Mouse (Mus musculus): Measurements from ENCODE around the gene Ndc1. TPM values are rescaled to one million over a fixed set of nuclear protein-coding genes. Genes with fewer than 3 reads are reported as not detected.
"Not testable (repeated sequence)": the region's sequence is repeated elsewhere in the genome, so short reads cannot be mapped to it uniquely, and the experiment has no call there.

The Ndc1 gene
- polyA plus RNA-seq, 1 experiment, result 77.2 TPM

DNA sequence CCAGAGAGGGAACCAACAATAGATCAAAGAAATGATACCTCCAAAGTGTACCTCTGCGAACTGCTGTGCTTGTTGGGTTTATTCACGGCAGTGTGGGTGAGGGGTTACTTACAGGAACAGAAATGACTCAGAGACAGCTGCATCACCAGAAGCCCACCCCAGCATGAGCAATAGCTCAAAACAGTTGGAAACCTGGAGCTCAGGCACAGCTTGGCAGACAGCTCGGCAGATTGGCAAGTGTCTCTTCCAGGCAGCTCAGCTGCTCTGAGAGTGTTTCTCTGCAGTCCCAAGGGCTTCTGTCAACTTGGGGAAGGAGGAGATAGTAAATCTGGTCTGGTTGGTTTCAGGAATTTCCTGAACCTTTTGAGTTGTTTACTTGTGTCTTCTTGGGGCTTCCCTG is 9.1 kb upstream of the Ndc1 start:
- TF ChIP-seq CTCF (IDR thresholded peaks at IDR 0.05; ENCODE audit: low read depth, low read length) (no peak), EP300 (IDR thresholded peaks at IDR 0.05; ENCODE audit: insufficient read depth, low read depth, low read length) (no peak), POLR2A (IDR thresholded peaks at IDR 0.05; ENCODE audit: insufficient read depth, low read length) (no peak)

DNA sequence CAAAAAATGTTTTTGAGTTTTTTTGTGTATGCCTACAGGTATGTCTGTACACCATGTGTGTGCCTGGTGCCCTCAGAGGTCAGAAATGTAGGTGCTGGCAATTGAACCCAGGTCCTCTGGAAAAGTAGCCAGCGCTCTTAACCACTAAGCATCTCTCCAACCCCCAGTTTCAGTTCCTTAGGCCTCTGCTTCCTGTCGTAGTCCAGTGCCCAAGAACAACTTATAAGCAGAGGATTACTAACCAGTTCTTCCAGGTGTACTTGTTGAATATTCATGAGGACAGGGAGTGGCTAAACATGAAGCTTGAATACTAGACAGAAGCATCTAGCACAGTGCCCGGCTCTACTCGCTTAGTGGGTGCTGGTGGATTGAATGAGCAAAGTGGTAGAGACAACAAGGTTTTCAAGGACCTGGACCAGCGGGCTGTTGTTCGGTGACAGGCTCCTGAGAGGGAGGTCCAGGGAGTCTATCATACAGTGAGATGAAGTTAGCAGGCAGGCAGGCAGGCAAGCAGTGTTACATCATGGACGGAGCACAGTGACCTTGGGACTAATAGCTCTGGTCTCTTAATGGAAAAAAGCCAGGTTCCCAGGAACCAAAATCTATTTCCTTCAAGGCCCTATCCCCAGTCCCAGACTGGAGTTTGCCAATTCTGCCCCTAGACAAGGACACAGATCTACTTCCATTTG is 7.0 kb upstream of the Ndc1 start:
- H3K9ac ChIP-seq (ENCODE audit: low read depth, poor library complexity, severe bottlenecking), result no peak overlapping the region
- no peaks in the 10 kb centered on the region for H3K9me3 ChIP-seq (replicated peaks; ENCODE audit: control insufficient read depth, insufficient read depth, low read length, poor library complexity, severe bottlenecking)
- TF ChIP-seq POLR2A (IDR thresholded peaks at IDR 0.05; ENCODE audit: insufficient read depth, low read length) (no peak), EP300 (IDR thresholded peaks at IDR 0.05; ENCODE audit: insufficient read depth, low read depth, low read length) (no peak), CTCF (IDR thresholded peaks at IDR 0.05; ENCODE audit: low read depth, low read length) (no peak)
- no peaks in the 10 kb centered on the region for H3K27me3 ChIP-seq (ENCODE audit: control insufficient read depth, insufficient read depth, low read length, poor library complexity, severe bottlenecking)
- H3K27ac ChIP-seq (ENCODE audit: insufficient read depth, low read length), result 0 out of 2 replicates have a peak overlapping the region, but pooled peaks have one; percentile 10
- peaks cover 7% of the 10 kb centered on the region for H3K4me1 ChIP-seq (ENCODE audit: control insufficient read depth, insufficient read depth, low read length)
- H3K36me3 ChIP-seq (ENCODE audit: control insufficient read depth, insufficient read depth, low read length, poor library complexity, severe bottlenecking), result no peaks in the 10 kb centered on the region
- H3K4me3 ChIP-seq (ENCODE audit: low read depth, low read length), result no peak overlapping the region

More for the DNA sequence above, 9.1 kb upstream of the Ndc1 start:
- H3K9ac ChIP-seq (ENCODE audit: low read depth, poor library complexity, severe bottlenecking), result no peak overlapping the region
- H3K27me3 ChIP-seq (ENCODE audit: control insufficient read depth, insufficient read depth, low read length, poor library complexity, severe bottlenecking), result no peaks in the 10 kb centered on the region
- peaks cover 7% of the 10 kb centered on the region for H3K4me1 ChIP-seq (ENCODE audit: control insufficient read depth, insufficient read depth, low read length)
- H3K9me3 ChIP-seq (replicated peaks; ENCODE audit: control insufficient read depth, insufficient read depth, low read length, poor library complexity, severe bottlenecking), result no peaks in the 10 kb centered on the region
- H3K36me3 ChIP-seq (ENCODE audit: control insufficient read depth, insufficient read depth, low read length, poor library complexity, severe bottlenecking), result no peaks in the 10 kb centered on the region
- H3K4me3 ChIP-seq (ENCODE audit: low read depth, low read length), result no peak overlapping the region
- H3K27ac ChIP-seq (ENCODE audit: insufficient read depth, low read length), result no peak overlapping the region

DNA sequence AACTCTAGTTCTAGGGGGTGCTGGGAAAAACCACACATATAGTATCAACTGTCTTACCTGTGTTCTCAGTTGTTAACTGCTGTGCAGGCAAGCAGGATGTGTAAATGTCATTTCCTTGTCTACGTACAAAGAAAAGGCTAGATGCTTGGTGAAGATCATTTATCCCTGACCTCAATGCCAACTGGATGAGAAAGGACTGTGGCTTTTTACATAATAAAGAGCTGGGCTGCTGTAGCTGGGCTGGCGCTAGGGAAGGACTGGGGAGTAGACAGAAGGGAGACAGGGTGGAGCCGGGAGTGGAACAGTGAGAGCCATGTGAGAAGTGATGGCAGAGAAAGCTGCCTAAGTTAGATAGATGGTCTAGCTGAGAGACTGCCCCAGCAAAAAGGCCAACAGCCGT is 4.8 kb upstream of the Ndc1 start:
- no peaks in the 10 kb centered on the region for H3K9me3 ChIP-seq (replicated peaks; ENCODE audit: control insufficient read depth, insufficient read depth, low read length, poor library complexity, severe bottlenecking)
- no peaks in the 10 kb centered on the region for H3K27me3 ChIP-seq (ENCODE audit: control insufficient read depth, insufficient read depth, low read length, poor library complexity, severe bottlenecking)
- peaks cover 7% of the 10 kb centered on the region for H3K4me1 ChIP-seq (ENCODE audit: control insufficient read depth, insufficient read depth, low read length)
- peak overlapping the region; percentile 76 for H3K27ac ChIP-seq (ENCODE audit: insufficient read depth, low read length)
- H3K36me3 ChIP-seq (ENCODE audit: control insufficient read depth, insufficient read depth, low read length, poor library complexity, severe bottlenecking), result no peaks in the 10 kb centered on the region
- H3K4me3 ChIP-seq (ENCODE audit: low read depth, low read length), result no peak overlapping the region
- TF ChIP-seq CTCF (IDR thresholded peaks at IDR 0.05; ENCODE audit: low read depth, low read length) (no peak), POLR2A (IDR thresholded peaks at IDR 0.05; ENCODE audit: insufficient read depth, low read length) (no peak), EP300 (IDR thresholded peaks at IDR 0.05; ENCODE audit: insufficient read depth, low read depth, low read length) (peak; percentile 66)
- no peak overlapping the region for H3K9ac ChIP-seq (ENCODE audit: low read depth, poor library complexity, severe bottlenecking)

DNA sequence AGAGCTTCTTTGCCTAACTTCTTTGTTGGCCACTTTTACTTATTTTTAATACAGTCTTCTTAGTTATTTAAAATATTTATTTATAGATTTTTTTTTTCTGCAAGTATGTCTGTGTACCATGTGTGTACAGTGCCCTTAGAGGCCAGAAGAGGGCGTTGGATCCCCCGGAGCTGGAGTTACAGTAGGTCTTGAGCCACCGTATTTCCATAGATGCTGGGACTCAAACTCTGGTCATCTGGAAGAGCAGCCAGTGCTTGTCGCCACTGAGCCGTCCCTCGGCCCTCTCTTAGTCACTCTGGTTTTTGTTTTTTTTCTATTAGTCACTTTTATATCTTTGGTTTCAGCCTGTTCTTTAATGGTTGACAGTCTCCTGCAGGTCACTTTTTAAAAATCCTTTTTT is 4.0 kb upstream of the Ndc1 start:
- Histone ChIP-seq H3K27ac (ENCODE audit: insufficient read depth, low read length) (no peak overlapping the region), H3K27me3 (ENCODE audit: control insufficient read depth, insufficient read depth, low read length, poor library complexity, severe bottlenecking) (no peaks in the 10 kb centered on the region), H3K4me3 (ENCODE audit: low read depth, low read length) (no peak overlapping the region), H3K9me3 (replicated peaks; ENCODE audit: control insufficient read depth, insufficient read depth, low read length, poor library complexity, severe bottlenecking) (no peaks in the 10 kb centered on the region), H3K4me1 (ENCODE audit: control insufficient read depth, insufficient read depth, low read length) (peaks cover 7% of the 10 kb centered on the region), H3K36me3 (ENCODE audit: control insufficient read depth, insufficient read depth, low read length, poor library complexity, severe bottlenecking) (no peaks in the 10 kb centered on the region), H3K9ac (ENCODE audit: low read depth, poor library complexity, severe bottlenecking) (no peak overlapping the region)
- peak; percentile 44 for TF ChIP-seq CTCF (IDR thresholded peaks at IDR 0.05; ENCODE audit: low read depth, low read length)
- no peak for TF ChIP-seq EP300 (IDR thresholded peaks at IDR 0.05; ENCODE audit: insufficient read depth, low read depth, low read length)
- TF ChIP-seq POLR2A (IDR thresholded peaks at IDR 0.05; ENCODE audit: insufficient read depth, low read length), result no peak

DNA sequence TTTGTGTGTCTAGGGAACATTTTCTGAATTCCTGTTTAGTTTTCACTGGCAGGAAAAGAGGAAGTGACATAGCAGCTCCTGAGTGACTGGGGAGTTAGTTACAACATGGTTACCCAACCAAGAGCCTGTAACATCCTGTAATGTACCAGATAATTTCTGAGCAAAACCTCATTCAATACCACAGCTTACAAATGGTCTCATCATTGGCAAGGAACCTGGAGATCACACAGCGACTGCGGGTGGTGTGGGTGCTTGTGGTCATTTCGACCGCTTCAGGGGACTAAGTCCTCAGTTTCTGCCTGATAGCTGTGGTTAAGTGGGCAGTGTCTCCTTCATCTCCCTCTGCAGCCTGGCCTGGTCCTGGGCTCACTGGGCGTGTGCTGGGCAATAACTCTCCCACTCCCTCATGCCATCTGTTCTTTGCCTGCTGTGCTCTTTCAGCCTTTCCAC is 3.4 kb upstream of the Ndc1 start:
- TF ChIP-seq EP300 (IDR thresholded peaks at IDR 0.05; ENCODE audit: insufficient read depth, low read depth, low read length), result no peak
- TF ChIP-seq POLR2A (IDR thresholded peaks at IDR 0.05; ENCODE audit: insufficient read depth, low read length), result no peak
- TF ChIP-seq CTCF (IDR thresholded peaks at IDR 0.05; ENCODE audit: low read depth, low read length), result no peak
- Histone ChIP-seq H3K4me3 (ENCODE audit: low read depth, low read length) (no peak overlapping the region), H3K4me1 (ENCODE audit: control insufficient read depth, insufficient read depth, low read length) (peaks cover 7% of the 10 kb centered on the region), H3K27me3 (ENCODE audit: control insufficient read depth, insufficient read depth, low read length, poor library complexity, severe bottlenecking) (no peaks in the 10 kb centered on the region), H3K9ac (ENCODE audit: low read depth, poor library complexity, severe bottlenecking) (no peak overlapping the region), H3K27ac (ENCODE audit: insufficient read depth, low read length) (no peak overlapping the region), H3K9me3 (replicated peaks; ENCODE audit: control insufficient read depth, insufficient read depth, low read length, poor library complexity, severe bottlenecking) (no peaks in the 10 kb centered on the region), H3K36me3 (ENCODE audit: control insufficient read depth, insufficient read depth, low read length, poor library complexity, severe bottlenecking) (no peaks in the 10 kb centered on the region; the same call in 1 of the 2 replicates)

- H3K4me1 ChIP-seq (ENCODE audit: control insufficient read depth, insufficient read depth, low read length); H3K4me3 ChIP-seq (ENCODE audit: low read depth, low read length); H3K9me3 ChIP-seq (replicated peaks; ENCODE audit: control insufficient read depth, insufficient read depth, low read length, poor library complexity, severe bottlenecking); H3K27me3 ChIP-seq (ENCODE audit: control insufficient read depth, insufficient read depth, low read length, poor library complexity, severe bottlenecking); H3K9ac ChIP-seq (ENCODE audit: low read depth, poor library complexity, severe bottlenecking): not testable (repeated sequence)
- peak overlapping the region; percentile 53 for H3K27ac ChIP-seq (ENCODE audit: insufficient read depth, low read length)
- peaks cover 13% of the 10 kb centered on the region for H3K36me3 ChIP-seq (ENCODE audit: control insufficient read depth, insufficient read depth, low read length, poor library complexity, severe bottlenecking)
- peak; percentile 84; the same call in 1 of the 2 replicates for TF ChIP-seq EP300 (IDR thresholded peaks at IDR 0.05; ENCODE audit: insufficient read depth, low read depth, low read length)
Measured at GRCm38 (mm10) chr4:107366408-107366807, 1.2 kb upstream of the Ndc1 start.

All from ES-Bruce4 (cell line).